Mouse (Mus musculus) gastrocnemius, adult 2 months (tissue): ENCODE measurements around the gene Mms19. TPM values are rescaled to one million over a fixed set of nuclear protein-coding genes. Genes with fewer than 3 reads are reported as not detected.
"Not testable (repeated sequence)": the region's sequence is repeated elsewhere in the genome, so short reads cannot be mapped to it uniquely, and the experiment has no call there.

Source experiments
- DNase-seq: peaks from one replicate; pipeline ENCODE4 v3.0.0; 2022
- H3K27ac ChIP-seq: fragments of 200-600 bp; 2 replicates; pipeline ENCODE4 v1.8.1; 2022; ENCODE audit warnings: mild to moderate bottlenecking
- H3K4me3 ChIP-seq: fragments of 200-600 bp; 2 replicates; pipeline ENCODE4 v1.8.1; 2022; ENCODE audit warnings: mild to moderate bottlenecking, moderate library complexity
- CTCF ChIP-seq: fragments of 200-600 bp; IDR thresholded peaks from 2 replicates; pipeline ENCODE4 v1.8.1; 2022; ENCODE audit warnings: antibody characterized with exemption, mild to moderate bottlenecking, moderate library complexity
- intact Hi-C: fragments of 180-260 bp; cut with DNase I; formaldehyde crosslinking; loops from one replicate; pipeline ENCODE4 v1.15.1; 2025
- total RNA-seq, 2 experiments: library from RNA; stranded (reverse); gene quantifications; 2 replicates each; pipeline ENCODE4 v1.2.3; 2021

The Mms19 gene
- total RNA-seq, 2 experiments from 2014 or later: 8.8 to 10.5 TPM

DNA sequence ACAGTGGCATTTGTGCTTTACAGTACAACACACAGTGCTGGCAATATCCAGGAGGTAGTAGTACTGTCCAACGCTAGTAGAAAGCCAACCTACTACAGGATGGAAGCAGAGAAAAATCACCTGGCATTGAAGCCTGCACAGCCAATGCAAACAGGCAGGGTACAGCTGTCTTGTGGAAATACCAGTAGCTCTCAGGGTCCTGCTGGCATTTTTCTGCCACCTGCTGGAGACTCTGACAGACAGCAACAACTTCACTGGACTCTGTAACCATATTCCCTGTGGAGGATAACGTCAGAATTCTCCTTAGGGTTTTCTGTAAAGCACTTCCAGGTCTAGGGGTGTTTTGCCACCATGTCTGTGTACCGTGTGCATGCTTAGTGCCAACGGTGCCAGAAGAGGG, 28.7 kb downstream of the Mms19 start:
- intact Hi-C loops: no loop called here

GRCm38 (mm10) chr19:41943841-41944240, 37.1 kb downstream of the Mms19 start:
- TF ChIP-seq CTCF: no peak
- Histone ChIP-seq H3K27ac (no peak overlapping the region), H3K4me3 (no peak overlapping the region)
- intact Hi-C loops: no loop called here
- DNase-seq: no peak

More for the DNA sequence above, 28.7 kb downstream of the Mms19 start:
- DNase-seq: no peak
- no peak overlapping the region for H3K27ac ChIP-seq
- peak; percentile 38; the same call in 1 of the 2 replicates for TF ChIP-seq CTCF
- no peak overlapping the region for H3K4me3 ChIP-seq

DNA sequence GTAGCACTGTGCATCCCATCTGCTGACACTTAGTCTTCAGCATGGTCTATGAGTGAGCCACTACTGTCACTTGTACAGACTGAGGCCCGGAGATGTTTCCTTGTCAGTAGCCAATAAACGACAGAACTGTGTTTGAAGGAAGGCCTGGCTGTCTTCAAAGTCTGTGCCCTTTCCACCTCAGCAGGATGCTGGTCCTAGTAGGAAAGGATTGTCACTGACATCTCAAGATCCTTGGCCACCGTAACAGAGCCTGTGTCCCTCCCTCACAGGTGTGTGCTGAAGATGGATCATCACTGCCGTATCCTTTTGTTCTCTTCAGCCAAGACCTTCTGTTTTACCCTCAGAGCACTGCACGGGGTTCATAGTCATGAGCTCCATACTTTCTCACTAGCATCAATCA, 42.4 kb downstream of the Mms19 start:
- intact Hi-C loops: no loop called here
- DNase-seq: no peak
- H3K4me3 ChIP-seq: no peak overlapping the region
- no peak overlapping the region for H3K27ac ChIP-seq
- no peak for TF ChIP-seq CTCF

DNA sequence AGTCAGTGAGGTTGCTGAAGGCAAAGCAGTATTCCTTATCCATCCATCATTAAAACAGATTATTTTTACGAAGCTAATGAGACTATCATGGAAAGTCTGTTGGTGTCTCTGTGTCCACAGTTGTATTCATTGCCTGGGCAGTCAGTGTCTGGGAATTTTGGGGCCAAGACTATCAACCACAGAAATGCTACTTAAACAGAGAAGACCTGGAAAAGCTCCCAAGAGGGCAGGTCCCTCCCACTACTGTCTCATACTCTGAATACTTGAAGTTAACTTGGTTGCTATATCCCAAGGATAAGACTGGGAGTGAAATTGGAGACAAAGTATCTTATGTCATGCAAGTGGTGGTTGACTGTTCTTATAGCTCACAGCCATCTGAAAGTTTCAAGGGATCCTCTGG, 45.0 kb downstream of the Mms19 start:
- Histone ChIP-seq H3K4me3 (no peak overlapping the region), H3K27ac (no peak overlapping the region)
- intact Hi-C loops: no loop called here
- DNase-seq: no peak
- no peak for TF ChIP-seq CTCF

- H3K27ac ChIP-seq: 0 out of 2 replicates have a peak overlapping the region, but pooled peaks have one; percentile 79
- no peak for TF ChIP-seq CTCF
- intact Hi-C loops: loop anchor here (5.0 kb wide), 1 partner anchor 48 kb away; the partner anchor contains the start of genes Mms19 and Ubtd1
- DNase-seq: no peak
- H3K4me3 ChIP-seq: peak overlapping the region; percentile 98
Measured at GRCm38 (mm10) chr19:41934124-41934523, 46.8 kb downstream of the Mms19 start.

DNA sequence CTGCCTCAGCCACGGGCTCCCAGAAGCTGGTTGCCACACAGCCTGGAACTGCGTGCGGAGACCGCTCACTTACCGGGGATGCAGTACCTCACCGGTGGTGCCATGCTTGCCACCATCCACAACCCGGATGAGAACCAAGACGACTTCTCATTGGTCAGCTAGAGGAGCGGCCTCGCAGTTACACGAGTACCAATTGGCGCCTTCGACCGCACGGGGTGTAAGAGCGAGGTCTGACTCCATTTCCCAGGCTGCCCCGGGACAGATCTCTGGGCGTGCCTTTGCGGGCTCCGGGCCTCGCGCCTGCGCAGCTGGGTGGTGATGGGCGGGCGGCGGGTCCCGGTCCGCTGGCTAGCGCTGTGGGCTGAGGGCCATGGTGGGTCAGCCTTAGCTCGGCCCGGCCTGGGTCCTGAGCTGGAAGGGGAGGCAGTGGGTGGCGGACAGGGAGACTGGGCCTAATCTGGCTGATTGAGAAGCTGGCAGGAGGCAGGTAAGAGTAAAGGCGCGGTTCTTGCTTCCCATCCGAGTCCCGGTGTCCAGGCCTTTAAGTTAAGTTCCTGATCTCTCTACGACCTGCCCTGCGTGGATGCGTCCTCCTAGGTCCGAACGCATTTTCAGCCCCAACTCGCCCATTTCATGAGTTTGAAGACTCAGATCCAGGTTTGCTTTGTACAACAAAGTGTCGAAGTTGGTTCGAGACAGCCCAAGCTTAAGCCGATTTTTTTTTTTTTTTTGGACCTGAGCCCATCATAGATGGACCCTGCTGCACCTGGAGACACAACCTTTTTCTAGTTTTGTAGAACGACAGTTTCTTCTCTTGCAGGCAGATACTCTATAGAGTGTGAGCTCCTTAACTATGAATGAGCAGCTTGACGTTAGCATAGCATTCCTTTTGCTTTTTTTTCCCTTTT, 47.5 kb downstream of the Mms19 start, which contains the start of the genes Exosc1 and Zdhhc16:
Exosc1 (minus strand) TSS at position 245 of the 908 bp plus-strand sequence.
Zdhhc16 (plus strand) TSS at position 302 of the 908 bp plus-strand sequence.
- intact Hi-C loops: loop anchor here (5.0 kb wide), 1 partner anchor 49 kb away; the partner anchor contains the start of genes Mms19 and Ubtd1
- Histone ChIP-seq H3K27ac (peak within 1 kb of the TSS; percentile 79), H3K4me3 (peak within 1 kb of the TSS; percentile 98)
- peak; percentile 99 for DNase-seq
- no peak for TF ChIP-seq CTCF

- intact Hi-C loops: loop anchor here (5.0 kb wide), 1 partner anchor 50 kb away; the partner anchor contains the start of genes Mms19 and Ubtd1
- DNase-seq: no peak
- TF ChIP-seq CTCF: no peak
- peak overlapping the region; percentile 98 for H3K4me3 ChIP-seq
- peak overlapping the region; percentile 78 for H3K27ac ChIP-seq
Measured at GRCm38 (mm10) chr19:41932686-41933085, 48.3 kb downstream of the Mms19 start.

DNA sequence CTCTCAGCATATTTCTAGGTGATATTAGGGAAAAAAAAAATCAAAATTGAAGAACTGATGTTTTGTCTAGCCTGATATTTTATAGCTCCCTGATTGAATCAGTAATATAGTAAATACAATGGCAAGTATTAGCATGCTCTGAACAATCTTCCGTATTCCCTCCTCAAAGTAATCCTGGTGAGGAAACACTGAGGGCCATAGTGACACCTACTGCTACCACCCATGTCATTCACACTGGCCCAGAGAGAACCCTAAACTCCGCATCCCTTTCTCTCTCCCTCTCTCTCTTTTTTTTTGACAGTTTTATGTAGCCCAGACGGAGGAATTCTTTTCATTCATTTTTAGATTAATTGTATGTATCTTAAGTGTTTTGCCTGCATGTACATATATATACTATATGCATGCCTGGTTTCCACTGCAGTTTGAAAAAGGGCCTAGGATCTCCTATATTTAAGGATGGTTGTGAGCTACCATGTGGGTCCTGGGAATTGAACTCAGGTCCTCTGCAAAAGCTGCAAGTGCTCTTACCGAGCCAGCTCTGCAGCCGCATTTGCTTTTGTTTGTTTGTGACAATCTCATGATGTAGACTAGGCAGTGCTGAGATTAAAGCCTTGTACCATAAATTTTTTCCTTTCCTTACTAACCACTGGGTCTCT, 60.4 kb downstream of the Mms19 start:
- TF ChIP-seq CTCF: no peak
- intact Hi-C loops: no loop called here
- no peak for DNase-seq
- no peak overlapping the region for H3K4me3 ChIP-seq
- no peak overlapping the region for H3K27ac ChIP-seq

DNA sequence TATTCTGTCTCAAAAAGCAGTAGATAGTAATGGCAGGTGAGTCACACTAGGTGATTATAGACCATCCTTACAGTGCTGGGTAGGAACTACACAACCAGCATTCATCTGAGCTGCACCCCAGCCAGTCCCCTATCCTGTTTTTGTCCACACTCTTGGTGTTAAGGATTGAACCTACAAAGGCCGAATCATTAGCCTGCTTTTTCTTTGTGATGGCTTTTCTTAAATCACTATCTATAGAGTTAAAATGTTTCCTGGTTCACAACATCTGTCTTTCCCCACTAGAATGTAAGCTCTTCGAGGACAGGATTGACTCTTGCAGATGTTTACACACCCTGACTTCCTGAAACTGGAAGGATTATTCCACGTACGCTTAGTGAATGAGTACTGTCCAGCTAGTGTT, 61.5 kb downstream of the Mms19 start:
- DNase-seq: no peak
- intact Hi-C loops: no loop called here
- no peak for TF ChIP-seq CTCF
- H3K4me3 ChIP-seq: no peak overlapping the region
- no peak overlapping the region for H3K27ac ChIP-seq

DNA sequence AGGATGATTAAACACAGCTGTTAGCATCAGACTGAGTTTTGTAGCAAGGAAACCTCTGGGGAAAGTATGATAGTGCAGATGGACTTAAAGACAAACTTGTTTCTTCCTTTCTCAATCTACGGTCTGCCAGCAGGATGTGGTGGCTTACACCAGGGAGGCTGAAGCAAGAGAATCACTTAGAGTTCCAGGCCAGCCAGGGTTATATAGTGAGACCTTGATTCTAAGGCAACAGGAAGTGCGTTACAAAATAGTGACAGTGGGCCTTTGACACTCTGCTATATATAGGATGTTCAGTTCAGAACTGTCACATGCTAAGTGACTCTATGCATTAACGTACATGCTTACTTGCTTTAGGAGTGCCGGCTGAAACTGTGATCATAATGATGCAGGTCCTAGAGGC, 64.1 kb downstream of the Mms19 start:
- H3K27ac ChIP-seq: no peak overlapping the region
- intact Hi-C loops: no loop called here
- no peak for TF ChIP-seq CTCF
- H3K4me3 ChIP-seq: no peak overlapping the region
- DNase-seq: no peak

DNA sequence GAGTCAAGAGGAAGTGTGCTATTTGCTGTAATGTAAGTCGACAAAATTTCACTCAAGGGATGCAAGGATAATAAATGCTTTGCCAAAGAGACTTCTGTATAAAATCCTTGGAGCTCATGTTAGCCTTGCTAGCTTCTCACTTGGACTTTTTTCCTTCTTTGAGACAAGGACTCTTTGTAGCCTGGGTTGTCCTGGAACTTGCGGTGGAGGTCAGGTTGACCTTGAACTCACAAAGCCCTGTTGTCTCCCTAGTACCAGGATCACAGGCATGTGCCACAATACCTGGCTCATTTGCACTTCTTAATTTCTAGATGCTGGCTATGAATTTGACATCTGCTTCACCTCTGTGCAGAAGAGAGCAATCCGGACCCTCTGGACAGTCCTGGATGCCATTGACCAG, 65.7 kb downstream of the Mms19 start:
- no peak for TF ChIP-seq CTCF
- DNase-seq: no peak
- no peak overlapping the region for H3K4me3 ChIP-seq
- intact Hi-C loops: no loop called here
- no peak overlapping the region for H3K27ac ChIP-seq

DNA sequence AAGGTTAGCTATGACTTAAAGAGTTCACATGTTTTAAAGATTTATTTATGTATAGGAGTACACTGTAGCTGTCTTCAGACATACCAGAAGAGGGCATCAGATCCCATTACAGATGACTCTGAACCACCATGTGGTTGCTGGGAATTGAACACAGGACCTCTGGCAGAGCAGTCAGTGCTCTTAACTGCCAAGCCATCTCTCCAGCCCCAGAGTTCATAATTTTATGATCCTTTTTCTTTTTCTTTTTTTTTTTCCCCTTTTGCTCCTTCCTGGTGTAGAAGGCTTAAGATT, 66.4 kb downstream of the Mms19 start:
- H3K27ac ChIP-seq: not testable (repeated sequence)
- intact Hi-C loops: loop anchor here (5.0 kb wide), 1 partner anchor 63 kb away; no protein-coding TSS in a partner anchor

More for the DNA sequence above, 66.4 kb downstream of the Mms19 start:
- not testable (repeated sequence) for H3K4me3 ChIP-seq, DNase-seq
